Mouse (Mus musculus) 416B (cell line): ENCODE data around the gene 9930111J21Rik2.
"Not testable (repeated sequence)": the region's sequence is repeated elsewhere in the genome, so short reads cannot be mapped to it uniquely, and the experiment has no call there.

ENCODE experiments used
- DNase-seq: peaks from one replicate; pipeline ENCODE4 v3.0.0; 2011; ENCODE audit warnings: low read depth

Gene 9930111J21Rik2

DNA sequence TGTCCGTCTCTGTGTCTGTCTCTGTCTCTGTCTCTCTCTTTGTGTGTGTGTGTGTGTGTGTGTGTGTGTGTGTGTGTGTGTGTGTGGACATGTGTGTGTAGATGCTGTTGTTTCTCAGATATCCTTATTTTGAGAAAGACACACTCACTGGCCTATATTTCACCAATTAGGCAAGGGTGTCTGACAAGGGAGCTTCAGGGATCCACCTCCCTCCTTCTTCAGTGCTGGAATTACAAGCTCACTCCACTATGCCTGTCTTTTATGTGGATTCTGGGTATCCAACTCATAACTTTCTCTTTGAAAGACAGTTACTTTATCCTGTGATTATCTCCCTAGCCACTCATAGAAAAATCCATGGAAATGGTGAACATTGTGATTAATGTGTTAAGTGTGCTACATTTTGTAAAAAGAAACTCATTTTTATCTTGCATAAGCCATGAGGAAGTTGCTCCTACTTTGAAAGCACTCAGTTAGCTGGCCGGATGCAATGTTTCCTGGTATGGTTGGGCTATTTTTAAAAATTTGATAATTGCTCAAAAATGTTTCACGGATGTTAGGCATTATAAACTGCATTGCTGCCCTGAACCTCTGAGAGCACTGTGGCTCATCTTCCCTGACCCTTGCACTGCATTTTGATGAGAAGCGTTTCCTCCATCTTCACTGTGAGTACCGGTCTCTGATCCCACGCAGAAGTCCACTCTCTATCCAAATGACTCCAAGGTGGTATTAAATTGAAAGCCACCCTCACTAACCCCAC, 25.1 kb upstream of the 9930111J21Rik2 start, which contains the start of gene Ifi47:
TSS of gene Ifi47 (plus strand) at position 587 of the 757 bp plus-strand sequence.
- DNase-seq: peak; percentile 92

DNA sequence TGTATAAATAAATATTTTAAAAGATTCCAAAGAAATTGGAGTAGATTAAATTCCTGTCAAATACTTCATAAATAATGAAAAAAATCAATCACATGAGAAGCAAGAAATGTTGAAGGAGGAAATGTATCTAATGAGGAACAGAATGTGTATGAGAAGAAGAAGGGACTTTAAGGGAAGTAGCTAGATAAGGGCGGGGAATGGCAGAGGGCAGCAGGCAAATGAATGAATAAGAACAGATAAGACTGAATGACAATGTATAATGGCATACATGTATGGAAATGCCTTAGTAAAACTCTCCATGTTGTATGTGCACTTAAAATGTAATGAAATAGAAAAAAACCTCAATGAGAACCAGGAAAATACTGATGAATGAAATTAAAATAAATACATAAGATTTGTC, 17.3 kb upstream of the 9930111J21Rik2 start:
- no peak for DNase-seq

DNA sequence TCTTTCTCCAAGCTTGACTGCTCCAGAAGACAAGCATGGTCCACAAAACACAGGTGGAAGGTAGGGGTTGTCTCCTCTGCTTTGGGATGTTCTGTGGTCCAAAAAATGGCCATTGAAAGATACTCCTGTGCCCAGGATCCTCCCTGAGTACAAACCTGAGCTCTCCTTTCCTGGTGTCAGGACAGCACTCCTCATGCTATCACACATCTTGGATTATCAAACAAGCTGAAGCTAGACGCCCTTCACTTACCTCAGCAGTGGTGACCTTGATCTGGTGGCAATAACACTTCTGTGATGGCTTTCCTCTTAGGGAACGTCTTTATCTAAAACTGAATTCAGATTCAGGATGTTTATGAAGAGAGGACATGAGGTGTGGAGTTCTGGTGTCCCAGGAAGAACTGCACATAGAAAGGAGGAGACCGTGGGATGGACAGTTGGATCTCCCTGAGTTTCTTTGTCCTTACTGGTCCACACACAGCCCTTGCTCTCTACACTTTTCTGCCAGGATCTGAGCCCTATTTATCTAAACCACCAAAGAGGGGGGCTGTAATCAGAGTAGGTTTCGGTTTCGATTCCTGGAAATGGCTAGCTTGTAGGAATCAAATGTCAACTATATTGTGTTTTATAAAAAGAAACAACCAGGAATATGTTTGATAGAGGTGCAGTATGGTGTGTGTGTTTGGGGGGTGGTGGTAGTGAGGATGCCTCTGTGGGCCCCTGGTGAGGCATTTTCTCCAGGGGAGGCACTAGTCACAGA, 12.8 kb upstream of the 9930111J21Rik2 start, which contains the start of gene Tgtp2:
TSS of gene Tgtp2 (minus strand) at position 494 of the 757 bp plus-strand sequence.
- DNase-seq: peak; percentile 54

DNA sequence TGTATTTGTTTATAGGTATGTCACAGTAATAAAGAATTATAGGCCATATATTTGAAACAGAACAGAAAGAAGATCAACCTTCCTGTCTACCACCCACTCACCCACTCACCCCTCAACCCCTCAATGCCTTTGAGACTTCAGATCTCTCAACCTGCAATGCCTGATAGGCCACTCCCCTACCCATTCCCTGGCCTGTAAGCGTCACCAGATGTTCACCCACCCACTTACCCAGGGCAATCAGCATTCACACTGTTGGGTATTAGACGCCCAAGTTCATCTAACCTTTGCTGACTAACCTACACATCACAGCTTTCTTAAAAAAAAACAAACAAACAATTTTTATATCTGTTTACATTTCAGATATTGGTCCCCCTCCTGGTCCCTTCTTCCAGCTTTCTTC, 10.8 kb upstream of the 9930111J21Rik2 start:
- DNase-seq: not testable (repeated sequence)

DNA sequence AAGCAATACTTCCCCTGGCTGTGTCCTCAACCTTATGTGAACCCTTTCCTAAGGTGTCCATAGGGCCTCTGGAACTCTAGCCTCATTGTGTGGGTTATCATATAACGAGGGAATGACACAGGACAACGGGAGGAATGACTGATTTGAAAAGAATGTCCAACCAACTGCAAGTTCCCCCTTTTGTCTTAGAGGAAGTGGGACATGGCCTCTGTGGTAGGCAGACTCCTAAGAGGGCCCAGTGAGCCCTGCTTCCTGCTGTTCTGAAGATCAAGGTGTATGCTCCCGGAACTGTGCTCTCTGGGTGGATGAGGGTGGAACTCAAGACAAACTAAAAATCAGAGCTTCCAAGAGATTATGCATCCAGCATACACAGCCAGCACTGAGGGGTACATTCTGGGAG, 9.0 kb upstream of the 9930111J21Rik2 start:
- not testable (repeated sequence) for DNase-seq

DNA sequence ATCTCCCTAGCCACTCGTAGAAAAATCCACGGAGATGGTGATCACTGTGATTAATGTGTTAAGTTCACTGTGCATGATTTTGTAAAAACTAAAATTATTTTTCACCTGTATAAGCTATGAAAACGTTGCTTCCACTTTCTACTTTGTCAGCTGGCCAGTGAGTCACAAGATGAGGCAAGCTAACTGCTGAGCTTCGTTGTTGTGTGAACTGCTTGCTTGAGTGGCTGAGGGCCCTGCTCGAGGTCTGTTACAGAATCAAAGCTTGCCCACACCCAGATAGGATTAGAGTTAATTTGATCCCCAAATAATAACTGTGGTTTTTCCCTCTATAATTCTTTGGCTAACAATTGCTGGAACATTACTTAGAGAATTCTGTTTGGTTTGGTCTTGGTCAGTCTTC, 852 bp upstream of the 9930111J21Rik2 start:
- not testable (repeated sequence) for DNase-seq

DNA sequence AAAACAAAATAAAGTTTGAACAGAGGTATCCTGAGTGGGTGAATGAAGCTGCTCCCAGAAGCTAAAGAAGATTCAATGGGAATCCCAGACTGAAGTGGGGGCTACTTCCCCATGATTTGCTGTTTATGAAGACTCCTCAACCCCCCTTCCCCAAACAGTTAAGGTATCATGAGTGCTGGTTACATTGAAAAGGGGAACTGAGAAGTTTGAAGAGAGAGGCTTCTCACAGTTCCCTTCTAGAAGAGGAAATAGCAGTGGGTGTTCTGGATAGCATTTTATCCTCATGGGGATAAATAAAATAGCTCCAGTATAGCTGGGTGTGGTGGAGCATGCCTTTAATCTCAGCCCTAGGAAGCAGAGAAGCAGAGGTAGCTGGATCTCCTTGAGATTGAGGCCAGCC, 978 bp downstream of the 9930111J21Rik2 start:
- DNase-seq: not testable (repeated sequence)

DNA sequence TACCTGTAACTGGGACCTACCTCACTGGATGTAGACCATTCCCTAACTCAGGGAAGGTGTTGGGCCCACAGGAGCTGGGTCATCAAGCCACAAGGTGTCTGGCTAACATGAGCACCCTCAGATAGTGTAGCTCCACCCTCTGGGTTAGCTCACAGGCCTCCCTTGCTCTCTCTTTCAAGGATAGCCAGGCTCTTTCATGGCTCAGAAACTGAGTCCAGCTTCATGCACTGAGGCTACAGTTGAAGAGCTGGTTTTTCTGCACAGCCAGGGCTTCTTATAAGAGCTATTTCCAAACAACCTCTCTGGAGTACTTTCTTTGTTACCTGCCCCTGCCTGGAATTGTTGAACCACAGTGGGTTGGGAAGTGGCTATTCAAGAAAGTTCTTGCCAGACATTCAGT, 39.0 kb downstream of the 9930111J21Rik2 start:
- not testable (repeated sequence) for DNase-seq

DNA sequence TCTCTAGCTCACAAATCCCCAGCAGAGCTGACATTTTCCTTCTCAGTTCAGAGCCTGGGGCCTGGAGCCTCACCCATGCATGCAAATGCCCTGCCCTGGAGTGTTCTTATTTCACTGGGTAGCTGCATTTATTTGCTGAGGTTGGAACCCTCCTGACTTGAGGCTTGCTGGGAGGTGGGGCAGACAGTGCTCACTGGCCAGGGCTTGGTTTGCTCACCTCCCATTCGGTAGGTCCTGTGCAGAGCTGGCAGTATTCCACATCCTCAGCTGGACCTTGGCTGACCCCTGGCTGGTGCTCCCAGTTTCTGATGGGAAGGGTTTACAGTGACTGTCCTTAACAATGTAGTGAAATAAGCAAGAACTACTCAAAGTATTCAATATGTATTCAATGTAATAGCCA, 44.3 kb downstream of the 9930111J21Rik2 start:
- not testable (repeated sequence) for DNase-seq

DNA sequence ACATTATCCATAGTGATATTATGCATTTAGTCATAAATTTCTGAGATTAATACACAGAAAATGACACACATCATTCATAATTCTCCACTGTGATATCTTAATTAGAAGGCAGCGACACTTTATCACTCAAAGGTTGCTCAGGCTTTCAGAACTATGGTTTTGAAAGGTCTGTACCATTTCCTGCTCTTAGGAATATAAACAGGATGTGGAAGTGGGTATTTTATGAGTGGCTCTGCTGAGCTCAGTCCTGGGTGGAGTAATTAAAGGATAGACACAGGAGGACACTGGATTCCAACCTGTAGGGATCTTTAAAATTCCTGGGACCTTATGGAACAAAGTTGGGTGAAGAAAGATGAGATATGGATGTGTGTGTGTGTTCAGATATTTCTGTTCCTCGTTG, 44.7 kb downstream of the 9930111J21Rik2 start:
- DNase-seq: not testable (repeated sequence)

DNA sequence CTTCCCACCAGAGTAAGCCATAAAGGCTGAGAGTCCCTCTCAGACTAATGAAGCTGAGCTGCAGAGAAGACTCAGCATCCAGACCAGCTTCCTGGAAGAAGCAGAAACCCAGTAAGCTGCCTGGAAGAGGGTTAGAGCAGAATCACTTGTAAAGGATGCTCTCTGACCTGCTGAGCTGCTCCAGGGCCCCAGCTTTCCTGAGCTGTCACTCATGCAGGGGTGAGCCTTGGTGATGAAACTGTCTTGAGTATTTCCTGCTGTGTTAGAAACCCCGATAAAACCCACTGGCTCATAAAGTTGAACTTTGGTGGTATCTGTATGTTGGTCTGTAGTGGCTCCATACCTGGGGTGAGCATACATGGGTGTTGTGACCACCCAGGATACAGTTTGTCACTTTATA, 50.6 kb downstream of the 9930111J21Rik2 start:
- DNase-seq: not testable (repeated sequence)

DNA sequence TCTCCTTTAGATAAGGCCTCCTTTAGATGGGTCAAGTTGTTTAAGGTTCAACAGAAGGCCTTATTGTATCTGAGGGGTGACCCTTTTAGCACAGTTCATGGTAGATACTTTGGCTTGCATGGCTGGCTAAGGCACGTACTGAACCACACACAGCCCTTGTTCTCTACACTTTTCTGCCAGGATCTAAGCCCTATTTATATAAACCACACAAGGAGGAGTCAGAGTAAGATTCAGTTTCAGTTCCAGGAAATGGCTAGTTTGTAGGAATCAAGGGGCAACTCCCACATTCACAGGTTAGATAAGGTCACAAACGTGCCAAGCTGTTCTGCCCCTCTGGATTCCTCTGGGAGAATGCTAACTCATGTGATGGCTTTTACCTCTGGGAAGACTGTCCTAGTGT, 57.0 kb downstream of the 9930111J21Rik2 start, which contains the start of gene Tgtp1:
TSS of gene Tgtp1 (minus strand) at position 155 of the 400 bp plus-strand sequence.
- DNase-seq: peak; percentile 11

DNA sequence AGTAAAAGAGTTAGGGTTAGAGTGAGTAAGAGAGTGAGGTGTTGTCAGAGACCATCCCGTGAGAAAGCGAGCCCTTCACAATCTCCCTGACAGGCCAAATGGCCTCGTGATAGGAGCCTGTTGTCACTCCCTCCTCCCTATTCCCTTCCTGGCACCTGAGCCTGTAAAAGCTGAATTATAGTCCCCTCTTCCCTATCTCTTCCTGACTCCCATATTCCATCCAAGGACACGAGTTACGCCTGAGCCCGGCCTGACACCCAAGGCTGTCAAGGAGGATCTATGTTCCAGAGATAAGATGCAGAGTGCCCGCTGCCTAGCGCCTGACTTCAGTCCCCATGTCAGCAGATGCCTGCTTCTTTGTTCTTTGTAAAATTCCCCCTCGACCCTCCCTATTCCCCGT, 57.7 kb downstream of the 9930111J21Rik2 start:
- not testable (repeated sequence) for DNase-seq

DNA sequence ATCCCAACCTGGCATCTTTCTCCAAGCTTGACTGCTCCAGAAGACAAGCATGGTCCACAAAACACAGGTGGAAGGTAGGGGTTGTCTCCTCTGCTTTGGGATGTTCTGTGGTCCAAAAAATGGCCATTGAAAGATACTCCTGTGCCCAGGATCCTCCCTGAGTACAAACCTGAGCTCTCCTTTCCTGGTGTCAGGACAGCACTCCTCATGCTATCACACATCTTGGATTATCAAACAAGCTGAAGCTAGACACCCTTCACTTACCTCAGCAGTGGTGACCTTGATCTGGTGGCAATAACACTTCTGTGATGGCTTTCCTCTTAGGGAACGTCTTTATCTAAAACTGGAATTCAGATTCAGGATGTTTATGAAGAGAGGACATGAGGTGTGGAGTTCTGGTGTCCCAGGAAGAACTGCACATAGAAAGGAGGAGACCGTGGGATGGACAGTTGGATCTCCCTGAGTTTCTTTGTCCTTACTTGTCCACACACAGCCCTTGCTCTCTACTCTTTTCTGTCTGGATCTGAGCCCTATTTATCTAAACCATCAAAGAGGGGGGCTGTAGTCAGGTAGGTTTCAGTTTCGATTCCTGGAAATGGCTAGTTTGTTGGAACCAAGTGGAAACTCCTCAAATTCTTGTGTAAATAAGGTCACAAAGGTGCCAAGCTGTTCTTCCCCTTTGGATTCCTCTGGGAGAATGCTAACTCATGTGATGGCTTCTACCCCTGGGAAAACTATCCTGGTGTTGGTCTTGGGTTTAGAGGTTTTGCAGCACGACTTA, 59.1 kb downstream of the 9930111J21Rik2 start, which contains the start of gene Gm12185:
TSS of gene Gm12185 (minus strand) at position 487 of the 781 bp plus-strand sequence.
- DNase-seq: not testable (repeated sequence)

DNA sequence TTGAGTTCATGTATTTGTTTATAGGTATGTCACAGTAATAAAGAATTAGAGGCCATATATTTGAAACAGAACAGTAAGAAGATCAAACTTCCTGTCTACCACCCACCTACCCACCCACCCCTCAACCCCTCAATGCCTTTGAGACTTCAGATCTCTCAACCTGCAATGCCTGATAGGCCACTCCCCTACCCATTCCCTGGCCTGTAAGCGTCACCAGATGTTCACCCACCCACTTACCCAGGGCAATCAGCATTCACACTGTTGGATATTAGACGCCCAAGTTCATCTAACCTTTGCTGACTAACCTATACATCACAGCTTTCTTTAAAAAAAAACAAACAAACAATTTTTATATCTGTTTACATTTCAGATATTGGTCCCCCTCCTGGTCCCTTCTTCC, 61.1 kb downstream of the 9930111J21Rik2 start:
- not testable (repeated sequence) for DNase-seq

DNA sequence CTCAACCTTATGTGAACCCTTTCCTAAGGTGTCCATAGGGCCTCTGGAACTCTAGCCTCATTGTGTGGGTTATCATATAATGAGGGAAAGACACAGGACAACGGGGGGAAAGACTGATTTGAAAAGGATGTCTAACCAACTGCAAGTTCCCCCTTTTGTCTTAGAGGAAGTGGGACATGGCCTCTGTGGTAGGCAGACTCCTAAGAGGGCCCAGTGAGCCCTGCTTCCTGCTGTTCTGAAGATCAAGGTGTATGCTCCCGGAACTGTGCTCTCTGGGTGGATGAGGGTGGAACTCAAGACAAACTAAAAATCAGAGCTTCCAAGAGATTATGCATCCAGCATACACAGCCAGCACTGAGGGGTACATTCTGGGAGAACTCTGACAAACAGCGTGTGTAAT, 62.8 kb downstream of the 9930111J21Rik2 start:
- not testable (repeated sequence) for DNase-seq

DNA sequence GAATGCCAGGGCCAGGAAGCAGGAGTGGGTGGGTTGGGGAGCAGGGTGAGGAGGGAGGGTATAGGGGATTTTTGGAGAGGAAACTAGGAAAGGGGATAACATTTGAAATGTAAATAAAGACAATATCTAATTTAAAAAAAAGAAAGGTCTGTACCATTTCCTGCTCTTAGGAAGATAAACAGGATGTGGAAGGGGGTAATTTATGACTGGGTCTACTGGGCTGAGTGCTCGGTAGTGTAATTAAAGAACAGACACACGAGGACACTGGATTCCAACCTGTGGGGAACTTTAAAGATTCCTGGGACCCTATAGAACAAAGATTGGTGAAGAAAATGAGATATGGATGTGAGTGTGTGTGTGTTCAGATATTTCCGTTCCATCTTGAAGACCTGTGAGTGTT, 68.2 kb downstream of the 9930111J21Rik2 start:
- not testable (repeated sequence) for DNase-seq

DNA sequence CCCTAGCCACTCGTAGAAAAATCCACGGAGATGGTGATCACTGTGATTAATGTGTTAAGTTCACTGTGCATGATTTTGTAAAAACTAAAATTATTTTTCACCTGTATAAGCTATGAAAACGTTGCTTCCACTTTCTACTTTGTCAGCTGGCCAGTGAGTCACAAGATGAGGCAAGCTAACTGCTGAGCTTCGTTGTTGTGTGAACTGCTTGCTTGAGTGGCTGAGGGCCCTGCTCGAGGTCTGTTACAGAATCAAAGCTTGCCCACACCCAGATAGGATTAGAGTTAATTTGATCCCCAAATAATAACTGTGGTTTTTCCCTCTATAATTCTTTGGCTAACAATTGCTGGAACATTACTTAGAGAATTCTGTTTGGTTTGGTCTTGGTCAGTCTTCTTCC, 71.0 kb downstream of the 9930111J21Rik2 start:
- not testable (repeated sequence) for DNase-seq

DNA sequence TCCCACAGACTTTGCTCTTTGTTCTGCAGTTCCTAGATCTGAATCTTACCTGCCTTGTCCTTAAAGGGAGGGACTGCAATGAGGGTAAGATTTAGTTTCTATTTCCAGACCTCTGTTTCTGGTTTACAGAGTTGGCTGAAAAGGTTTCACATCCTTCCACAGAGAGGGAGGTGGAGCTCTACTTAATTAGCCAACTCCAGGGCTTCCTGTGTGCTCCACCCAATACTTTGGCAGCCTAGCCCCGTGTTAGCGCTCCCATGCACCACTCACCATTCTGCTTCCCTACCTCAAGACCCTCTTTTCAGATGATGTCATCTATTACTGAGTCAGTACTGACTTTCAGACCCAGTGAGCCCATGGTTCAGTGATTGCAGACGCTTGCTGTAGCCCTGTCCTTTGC, 71.8 kb downstream of the 9930111J21Rik2 start, which contains the start of gene 9930111J21Rik1:
TSS of gene 9930111J21Rik1 (minus strand) at position 148 of the 400 bp plus-strand sequence.
- DNase-seq: not testable (repeated sequence)

DNA sequence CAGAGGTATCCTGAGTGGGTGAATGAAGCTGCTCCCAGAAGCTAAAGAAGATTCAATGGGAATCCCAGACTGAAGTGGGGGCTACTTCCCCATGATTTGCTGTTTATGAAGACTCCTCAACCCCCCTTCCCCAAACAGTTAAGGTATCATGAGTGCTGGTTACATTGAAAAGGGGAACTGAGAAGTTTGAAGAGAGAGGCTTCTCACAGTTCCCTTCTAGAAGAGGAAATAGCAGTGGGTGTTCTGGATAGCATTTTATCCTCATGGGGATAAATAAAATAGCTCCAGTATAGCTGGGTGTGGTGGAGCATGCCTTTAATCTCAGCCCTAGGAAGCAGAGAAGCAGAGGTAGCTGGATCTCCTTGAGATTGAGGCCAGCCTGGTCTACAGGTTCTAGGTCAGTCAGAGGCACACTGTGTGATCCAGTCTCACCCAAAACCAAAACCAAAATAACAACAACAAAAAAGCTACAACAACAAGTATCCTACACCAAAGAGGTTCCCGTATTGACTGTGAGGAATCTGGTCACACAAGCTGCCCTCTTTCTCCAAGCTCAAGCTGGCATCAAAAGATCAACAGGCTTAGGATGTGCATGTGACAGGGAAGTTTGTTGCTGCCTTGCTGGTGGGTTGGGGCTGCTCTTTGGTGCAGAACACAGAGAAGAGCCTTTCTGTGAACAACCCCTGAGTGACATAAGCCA, 72.7 kb downstream of the 9930111J21Rik2 start, which contains the start of gene Olfr56:
TSS of gene Olfr56 (plus strand) at position 650 of the 700 bp plus-strand sequence.
- DNase-seq: not testable (repeated sequence)

DNA sequence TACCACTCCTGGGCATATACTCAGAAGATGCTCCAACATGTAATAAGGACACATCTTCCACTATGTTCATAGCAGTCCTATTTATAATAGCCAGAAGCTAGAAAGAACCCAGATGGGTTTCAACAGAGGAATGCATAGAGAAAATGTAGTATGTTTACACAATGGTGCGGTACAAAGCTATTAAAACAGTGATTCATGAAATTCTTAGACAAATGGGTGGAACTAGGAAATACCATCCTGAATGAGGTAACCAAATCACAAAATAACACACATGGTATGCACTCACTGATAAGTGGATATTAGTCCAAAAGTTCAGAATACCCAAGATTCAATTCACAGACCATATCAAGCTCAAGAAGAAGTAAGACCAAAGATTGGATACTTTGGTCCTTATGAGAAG, 76.4 kb downstream of the 9930111J21Rik2 start:
- DNase-seq: not testable (repeated sequence)
